Mouse (Mus musculus) lung, postnatal 0 days (tissue): ENCODE measurements around the gene Syn2.

Experiments used
- CTCF ChIP-seq: IDR thresholded peaks from 2 replicates; pipeline ENCODE4 v1.5.1; 2016; ENCODE audit warnings: antibody characterized with exemption, mild to moderate bottlenecking
- EP300 ChIP-seq: IDR thresholded peaks from 2 replicates; pipeline ENCODE4 v1.6.1; 2016; ENCODE audit warnings: antibody characterized with exemption, mild to moderate bottlenecking, control low read depth

GRCm38 (mm10) chr6:115291068-115291467 lies 156.4 kb downstream of the Syn2 start:
- TF ChIP-seq CTCF (no peak), EP300 (no peak)
